Mouse (Mus musculus) MEL (cell line): ENCODE measurements around the gene Ccdc34. TPM values are rescaled to one million over a fixed set of nuclear protein-coding genes. Genes with fewer than 3 reads are reported as not detected.
A peak's percentile ranks its signal among the peaks of the same experiment; 100 is the strongest.

Experiments used
- DNase-seq: peaks from one replicate; pipeline ENCODE4 v3.0.0; 2011; ENCODE audit warnings: low read depth, low spot score
- H3K27ac ChIP-seq: 2 replicates; pipeline ENCODE4 v1.5.1; 2012; ENCODE audit warnings: low read depth, mild to moderate bottlenecking, control low read depth, low read length, moderate library complexity; ENCODE audit not compliant: control insufficient read depth
- H3K27me3 ChIP-seq, 2 experiments: fragments of 150-350 bp in 1 of 2; sonication (generic) in 1 of 2; 2 replicates each; pipeline ENCODE4 v1.6.1; 2012; ENCODE audit warnings: low read length in 2 of 2, mild to moderate bottlenecking in 2 of 2, improper control_type of control experiment in 1 of 2, moderate library complexity in 1 of 2; ENCODE audit not compliant: insufficient read depth in 2 of 2, control insufficient read depth in 1 of 2
- H3K36me3 ChIP-seq, 2 experiments: 2 replicates each; pipeline ENCODE4 v1.6.1; 2012 to 2014; ENCODE audit warnings: low read length in 2 of 2, improper control_type of control experiment in 1 of 2, inconsistent platforms in 1 of 2, mild to moderate bottlenecking in 1 of 2; ENCODE audit not compliant: insufficient read depth in 2 of 2, control insufficient read depth in 1 of 2
- H3K4me1 ChIP-seq, 2 experiments: fragments of 150-350 bp in 1 of 2; sonication (generic) in 1 of 2; 2 replicates each; pipeline ENCODE4 v1.6.1; 2012; ENCODE audit warnings: low read length in 2 of 2, improper control_type of control experiment in 1 of 2, mild to moderate bottlenecking in 1 of 2; ENCODE audit not compliant: insufficient read depth in 2 of 2, control insufficient read depth in 1 of 2
- H3K4me3 ChIP-seq, 2 experiments: fragments of 150-350 bp in 1 of 2; sonication (generic) in 1 of 2; 2 replicates each; pipeline ENCODE4 v1.5.1; 2012; ENCODE audit warnings: low read depth in 2 of 2, low read length in 2 of 2, mild to moderate bottlenecking in 2 of 2, moderate library complexity in 2 of 2, control low read depth in 1 of 2, improper control_type of control experiment in 1 of 2; ENCODE audit not compliant: control insufficient read depth in 1 of 2, insufficient read depth in 1 of 2
- H3K79me2 ChIP-seq: 2 replicates; pipeline ENCODE4 v1.6.1; 2012; ENCODE audit warnings: mild to moderate bottlenecking, low read length, moderate library complexity; ENCODE audit not compliant: control insufficient read depth, poor library complexity, insufficient read depth
- H3K9ac ChIP-seq: 2 replicates; pipeline ENCODE4 v1.6.1; 2012; ENCODE audit warnings: low read depth, mild to moderate bottlenecking, control low read depth, low read length, moderate library complexity; ENCODE audit not compliant: control insufficient read depth, poor library complexity, severe bottlenecking
- H3K9me3 ChIP-seq: fragments of 150-350 bp; sonication (generic); replicated peaks from 2 replicates; pipeline ENCODE4 v1.6.1; 2012; ENCODE audit warnings: mild to moderate bottlenecking, low read length, improper control_type of control experiment, moderate library complexity; ENCODE audit not compliant: insufficient read depth
- BHLHE40 ChIP-seq: IDR thresholded peaks from 2 replicates; pipeline ENCODE4 v1.6.1; 2012; ENCODE audit warnings: low read depth, mild to moderate bottlenecking, inconsistent platforms, low read length, improper control_type of control experiment, borderline replicate concordance
- CHD2 ChIP-seq: IDR thresholded peaks from 2 replicates; pipeline ENCODE4 v1.6.1; 2011; ENCODE audit warnings: low read length, improper control_type of control experiment
- E2F4 ChIP-seq: IDR thresholded peaks from 2 replicates; pipeline ENCODE4 v1.6.1; 2011; ENCODE audit warnings: low read depth, low read length, improper control_type of control experiment, borderline replicate concordance
- ELF1 ChIP-seq: IDR thresholded peaks from 2 replicates; pipeline ENCODE4 v1.6.1; 2014; ENCODE audit warnings: low read depth, mild to moderate bottlenecking, inconsistent platforms, low read length, improper control_type of control experiment, moderate library complexity
- EP300 ChIP-seq, 2 experiments: IDR thresholded peaks; 2 replicates each; pipeline ENCODE4 v1.6.1; 2011; ENCODE audit warnings: improper control_type of control experiment in 2 of 2, low read length in 2 of 2, low read depth in 1 of 2, mild to moderate bottlenecking in 1 of 2
- ETS1 ChIP-seq: IDR thresholded peaks from 2 replicates; pipeline ENCODE4 v1.6.1; 2012; ENCODE audit warnings: low read depth, mild to moderate bottlenecking, inconsistent platforms, low read length, improper control_type of control experiment, moderate library complexity
- GABPA ChIP-seq: IDR thresholded peaks from 2 replicates; pipeline ENCODE4 v1.6.1; 2012; ENCODE audit warnings: low read depth, mild to moderate bottlenecking, inconsistent platforms, low read length, improper control_type of control experiment, moderate library complexity
- GATA1 ChIP-seq: IDR thresholded peaks from 2 replicates; pipeline ENCODE4 v1.6.1; 2011; ENCODE audit warnings: low read depth, low read length, improper control_type of control experiment
- HCFC1 ChIP-seq: IDR thresholded peaks from 2 replicates; pipeline ENCODE4 v1.6.1; 2012; ENCODE audit warnings: low read depth, mild to moderate bottlenecking, inconsistent platforms, low read length, improper control_type of control experiment, moderate library complexity
- MAFK ChIP-seq: IDR thresholded peaks from 2 replicates; pipeline ENCODE4 v1.6.1; 2011; ENCODE audit warnings: low read depth, mild to moderate bottlenecking, low read length, improper control_type of control experiment, borderline replicate concordance
- MAZ ChIP-seq: IDR thresholded peaks from 2 replicates; pipeline ENCODE4 v1.6.1; 2012; ENCODE audit warnings: low read depth, mild to moderate bottlenecking, inconsistent platforms, low read length, improper control_type of control experiment
- MXI1 ChIP-seq: IDR thresholded peaks from 2 replicates; pipeline ENCODE4 v1.6.1; 2011; ENCODE audit warnings: mild to moderate bottlenecking, low read depth, low read length, improper control_type of control experiment
- MYB ChIP-seq: IDR thresholded peaks from 2 replicates; pipeline ENCODE4 v1.6.1; 2011; ENCODE audit warnings: mild to moderate bottlenecking, low read depth, low read length, improper control_type of control experiment
- MYC ChIP-seq: IDR thresholded peaks from 2 replicates; pipeline ENCODE4 v1.6.1; 2011; ENCODE audit warnings: low read depth, mild to moderate bottlenecking, low read length, improper control_type of control experiment, moderate library complexity
- NELFE ChIP-seq: IDR thresholded peaks from 2 replicates; pipeline ENCODE4 v1.6.1; 2011; ENCODE audit warnings: low read depth, low read length, improper control_type of control experiment
- NRF1 ChIP-seq: IDR thresholded peaks from 2 replicates; pipeline ENCODE4 v1.6.1; 2014; ENCODE audit warnings: low read depth, mild to moderate bottlenecking, inconsistent platforms, low read length, improper control_type of control experiment, moderate library complexity; ENCODE audit not compliant: poor library complexity, insufficient read depth, severe bottlenecking
- POLR2A ChIP-seq, 2 experiments: IDR thresholded peaks; 2 replicates each; pipeline ENCODE4 v1.6.1; 2011 to 2012; ENCODE audit warnings: low read length in 2 of 2, mild to moderate bottlenecking in 2 of 2, control low read depth in 1 of 2, improper control_type of control experiment in 1 of 2, low read depth in 1 of 2, moderate library complexity in 1 of 2; ENCODE audit not compliant: control insufficient read depth in 1 of 2, insufficient read depth in 1 of 2, poor library complexity in 1 of 2
- RAD21 ChIP-seq: IDR thresholded peaks from 2 replicates; pipeline ENCODE4 v1.6.1; 2011; ENCODE audit warnings: mild to moderate bottlenecking, low read depth, low read length, improper control_type of control experiment
- RCOR1 ChIP-seq: IDR thresholded peaks from 2 replicates; pipeline ENCODE4 v1.6.1; 2012; ENCODE audit warnings: low read depth, mild to moderate bottlenecking, inconsistent platforms, low read length, improper control_type of control experiment
- SIN3A ChIP-seq: IDR thresholded peaks from 2 replicates; pipeline ENCODE4 v1.6.1; 2012; ENCODE audit warnings: low read length, improper control_type of control experiment, inconsistent platforms
- TCF12 ChIP-seq: IDR thresholded peaks from 2 replicates; pipeline ENCODE4 v1.6.1; 2014; ENCODE audit warnings: low read depth, mild to moderate bottlenecking, inconsistent platforms, low read length, improper control_type of control experiment, moderate library complexity
- UBTF ChIP-seq: IDR thresholded peaks from 2 replicates; pipeline ENCODE4 v1.6.1; 2012; ENCODE audit warnings: low read depth, mild to moderate bottlenecking, inconsistent platforms, low read length, improper control_type of control experiment, moderate library complexity, borderline replicate concordance; ENCODE audit not compliant: insufficient read depth
- USF2 ChIP-seq, 2 experiments: IDR thresholded peaks; 2 replicates each; pipeline ENCODE4 v1.6.1; 2011 to 2012; ENCODE audit warnings: improper control_type of control experiment in 2 of 2, low read length in 2 of 2, borderline replicate concordance in 1 of 2, inconsistent platforms in 1 of 2, low read depth in 1 of 2, mild to moderate bottlenecking in 1 of 2; ENCODE audit not compliant: insufficient read depth in 1 of 2
- ZC3H11A ChIP-seq: IDR thresholded peaks from 2 replicates; pipeline ENCODE4 v1.6.1; 2012; ENCODE audit warnings: low read depth, mild to moderate bottlenecking, inconsistent platforms, low read length, improper control_type of control experiment
- ZKSCAN1 ChIP-seq: IDR thresholded peaks from 2 replicates; pipeline ENCODE4 v1.6.1; 2012; ENCODE audit warnings: low read depth, mild to moderate bottlenecking, inconsistent platforms, low read length, improper control_type of control experiment, moderate library complexity
- ZNF384 ChIP-seq: IDR thresholded peaks from 2 replicates; pipeline ENCODE4 v1.6.1; 2012; ENCODE audit warnings: low read depth, mild to moderate bottlenecking, inconsistent platforms, low read length, improper control_type of control experiment
- polyA plus RNA-seq, 2 experiments: library from polyadenylated mRNA; stranded (reverse) in 1 of 2; unstranded in 1 of 2; fragments of >175 nt in 1 of 2; fragments of >200 nt in 1 of 2; gene quantifications; 2 replicates each; pipeline versions ENCODE4 v1.2.1 to v1.2.4; 2012; ENCODE audit warnings: low replicate concordance in 2 of 2, low read depth in 1 of 2; ENCODE audit not compliant: insufficient read length in 2 of 2, insufficient read depth in 1 of 2, missing spikeins in 1 of 2
- total RNA-seq: library from RNA; depleted of rRNA; stranded (reverse); fragments of 300-350 nt; gene quantifications from 2 replicates; pipeline ENCODE4 v1.2.3, GENCODE M21; 2012

Gene Ccdc34
- total and polyA plus RNA-seq, 3 experiments, result 14.1 to 39.0 TPM; not detected in 1

DNA sequence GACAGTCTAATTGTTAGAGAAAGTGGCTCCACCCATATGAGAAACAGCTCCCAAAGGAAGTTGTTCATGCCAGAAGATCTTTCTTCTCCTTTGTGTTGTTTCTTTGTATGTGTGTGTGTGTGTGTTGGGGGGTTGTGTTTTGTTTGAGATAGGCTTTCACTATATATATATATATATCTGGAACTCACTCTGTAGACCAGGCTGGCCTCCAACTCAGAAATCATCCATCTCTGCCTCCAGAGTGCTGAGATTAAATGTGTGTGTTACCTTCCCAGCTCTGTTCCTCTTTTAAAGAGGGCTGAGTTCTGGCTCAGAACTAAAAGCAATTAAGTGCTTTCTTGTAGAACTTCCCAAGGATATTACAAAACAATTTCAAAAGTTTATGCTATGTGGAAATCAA, 8.2 kb upstream of the Ccdc34 start:
- TF ChIP-seq GATA1 (peak; percentile 75), ETS1 (peak; percentile 51), POLR2A (IDR thresholded peaks at IDR 0.05; ENCODE audit: control insufficient read depth in 1 of 2, insufficient read depth in 1 of 2, low read depth in 1 of 2, low read length in 2 of 2, poor library complexity in 1 of 2) (no peak), TCF12 (peak; percentile 71; the same call in 1 of the 2 replicates), MYB (no peak), RCOR1 (peak; percentile 97), BHLHE40 (0 out of 2 replicates have a peak, but pooled peaks have one; percentile 11), EP300 (IDR thresholded peaks at IDR 0.05; ENCODE audit: low read depth in 1 of 2, low read length in 2 of 2) (peak; percentile 58 to 73), NELFE (no peak), SIN3A (0 out of 2 replicates have a peak, but pooled peaks have one; percentile 24), CHD2 (no peak), MAZ (no peak), USF2 (IDR thresholded peaks at IDR 0.05; ENCODE audit: borderline replicate concordance in 1 of 2, insufficient read depth in 1 of 2, low read depth in 1 of 2, low read length in 2 of 2) (no peak), GABPA (no peak), NRF1 (no peak), MXI1 (peak; percentile 11; the same call in 1 of the 2 replicates), ZC3H11A (no peak)
- Histone ChIP-seq H3K4me1 (peaks cover 12 to 18% of the 10 kb centered on the region in 2 experiments), H3K36me3 (peaks cover 0 to 33% of the 10 kb centered on the region in 2 experiments; a peak in 2 of 4 replicates), H3K27me3 (no peaks in the 10 kb centered on the region), H3K27ac (no peak overlapping the region), H3K9me3 (no peaks in the 10 kb centered on the region), H3K9ac (no peak overlapping the region), H3K4me3 (no peak overlapping the region), H3K79me2 (no peaks in the 10 kb centered on the region)
- DNase-seq, result peak; percentile 66

DNA sequence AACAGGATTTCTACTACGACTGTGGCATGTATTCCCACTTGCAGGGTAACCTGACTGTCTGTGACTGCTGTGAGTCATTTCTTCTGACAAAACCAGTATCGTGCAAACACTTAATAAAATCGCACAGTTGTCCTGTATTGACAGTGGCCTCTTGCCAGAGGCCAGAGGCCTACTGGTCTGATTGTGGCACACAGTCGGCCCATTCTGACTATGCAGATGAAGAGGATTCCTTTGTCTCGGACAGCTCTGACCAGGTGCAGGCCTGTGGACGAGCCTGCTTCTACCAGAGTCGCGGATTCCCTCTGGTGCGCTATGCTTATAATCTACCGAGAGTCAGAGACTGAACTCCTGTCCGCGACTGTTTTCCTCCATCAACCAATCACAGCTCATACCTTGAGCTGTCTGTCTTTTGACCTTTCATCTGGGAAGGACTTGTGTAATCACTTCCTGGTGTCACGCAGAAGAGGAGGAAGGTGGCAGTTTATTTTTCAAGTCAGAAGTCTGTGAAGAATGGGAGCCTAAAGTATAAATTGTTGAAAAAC, 5.4 kb upstream of the Ccdc34 start:
- peaks cover 0 to 28% of the 10 kb centered on the region in 2 experiments; a peak in 2 of 4 replicates for H3K36me3 ChIP-seq
- H3K9ac ChIP-seq, result no peak overlapping the region
- TF ChIP-seq MAFK (no peak), GABPA (no peak), ZNF384 (no peak), MYC (no peak), HCFC1 (no peak), BHLHE40 (no peak), ELF1 (no peak), E2F4 (no peak), TCF12 (no peak), ETS1 (no peak), ZKSCAN1 (no peak), RAD21 (no peak), NELFE (no peak), UBTF (no peak), RCOR1 (no peak)
- no peaks in the 10 kb centered on the region; the same call in 1 of the 2 replicates for H3K79me2 ChIP-seq
- no peak overlapping the region for H3K4me3 ChIP-seq
- H3K4me1 ChIP-seq, result peaks cover 8 to 17% of the 10 kb centered on the region in 2 experiments
- no peak overlapping the region for H3K27ac ChIP-seq
- no peaks in the 10 kb centered on the region for H3K27me3 ChIP-seq
- no peaks in the 10 kb centered on the region for H3K9me3 ChIP-seq
- DNase-seq, result no peak
